Comparison of ENCODE assay signal across 18 mouse cellular contexts in genomic region chr7:89355519-89356255, GRCm38 (mm10). TPM values are rescaled to one million over a fixed set of nuclear protein-coding genes. Genes with fewer than 3 reads are reported as not detected.
DNase-seq lines count a peak whose midpoint lies in the region; ATAC-seq and TF ChIP-seq lines count a peak whose summit lies in the region.
"Had no signal": no experiment of that assay in that cellular context is flagged by ENCODE, and none has a peak within 500 bp of the region (broad histone marks: within the 10 kb centered on the region; RNA-seq: fewer than 3 reads in every experiment).

No protein-coding gene starts in this region.

- 47% methylated on average over 8 of the region's 8 CpGs for WGBS in lung, embryonic 14.5 days
- WGBS in embryonic facial prominence, embryonic 10.5 days = 68% methylated on average over 8 of the region's 8 CpGs
- WGBS in limb, embryonic 14.5 days = 36% methylated on average over 8 of the region's 8 CpGs

- H3K4me2 ChIP-seq in lung, embryonic 14.5 days = no peak overlapping the region
- 0 out of 2 replicates have a peak overlapping the region, but pooled peaks have one; percentile 5 for H3K4me2 ChIP-seq in limb, embryonic 14.5 days (replicated peaks; ENCODE audit: low read depth, low read length, severe bottlenecking)
- H3K4me2 ChIP-seq: forebrain, embryonic 15.5 days; liver, embryonic 12.5 days; midbrain, embryonic 12.5 days had no signal

- no peak for TF ChIP-seq CTCF in gastrocnemius, adult 2 months (IDR thresholded peaks at IDR 0.05)
- TF ChIP-seq CTCF in lung, embryonic 14.5 days (IDR thresholded peaks at IDR 0.05; ENCODE audit: low read depth) = no peak

- H3K27me3 ChIP-seq in lung, embryonic 14.5 days (ENCODE audit: insufficient read depth, low read length) = no peaks in the 10 kb centered on the region
- H3K27me3 ChIP-seq in embryonic facial prominence, embryonic 10.5 days (replicated peaks; ENCODE audit: low read depth, poor library complexity, severe bottlenecking) = no peaks in the 10 kb centered on the region
- no peaks in the 10 kb centered on the region for H3K27me3 ChIP-seq in limb, embryonic 14.5 days (ENCODE audit: control insufficient read depth, insufficient read depth, low read length)
- H3K27me3 ChIP-seq: forebrain, embryonic 15.5 days; liver, embryonic 12.5 days had no signal

- peaks cover 3% of the 10 kb centered on the region; the same call in 1 of the 2 replicates for H3K4me1 ChIP-seq in lung, embryonic 14.5 days (ENCODE audit: insufficient read depth)
- H3K4me1 ChIP-seq in embryonic facial prominence, embryonic 10.5 days = peaks cover 31% of the 10 kb centered on the region
- peaks cover 30% of the 10 kb centered on the region for H3K4me1 ChIP-seq in limb, embryonic 14.5 days (ENCODE audit: control insufficient read depth, insufficient read depth, low read length)
- H3K4me1 ChIP-seq: forebrain, embryonic 15.5 days; liver, embryonic 12.5 days; midbrain, embryonic 12.5 days had no signal

- H3K9ac ChIP-seq in lung, embryonic 14.5 days = no peak overlapping the region
- no peak overlapping the region for H3K9ac ChIP-seq in limb, embryonic 14.5 days (ENCODE audit: low read depth, low read length, severe bottlenecking)
- H3K9ac ChIP-seq: forebrain, embryonic 15.5 days; liver, embryonic 12.5 days; midbrain, embryonic 12.5 days had no signal

- peak overlapping the region; percentile 32; the same call in 1 of the 2 replicates for H3K27ac ChIP-seq in gastrocnemius, adult 2 months
- peak overlapping the region; percentile 1; the same call in 1 of the 2 replicates for H3K27ac ChIP-seq in lung, embryonic 14.5 days (ENCODE audit: low read depth)
- H3K27ac ChIP-seq in embryonic facial prominence, embryonic 10.5 days (replicated peaks) = peak overlapping the region; percentile 67
- H3K27ac ChIP-seq in limb, embryonic 14.5 days (replicated peaks; ENCODE audit: low read depth, low read length) = peak overlapping the region; percentile 78
- H3K27ac ChIP-seq: forebrain, embryonic 15.5 days; liver, embryonic 12.5 days; midbrain, embryonic 12.5 days had no signal

- no peak for TF ChIP-seq POLR2A in limb, embryonic 14.5 days (IDR thresholded peaks at IDR 0.05; ENCODE audit: borderline replicate concordance, extremely low read depth, insufficient read depth, insufficient read length)

- ATAC-seq in lung, embryonic 14.5 days (ENCODE audit: insufficient read depth) = peak; percentile 17; the same call in 1 of the 2 replicates
- peak; percentile 69 for ATAC-seq in limb, embryonic 14.5 days (ENCODE audit: low FRiP score, low read depth)
- ATAC-seq in megakaryocyte-erythroid progenitor cell, adult 5-6 weeks (replicated peaks; ENCODE audit: low FRiP score, low TSS enrichment, poor library complexity, severe bottlenecking) = no peak
- ATAC-seq: forebrain, embryonic 15.5 days; hindbrain, embryonic 16.5 days; liver, embryonic 12.5 days; lung, postnatal 0 days had no signal

- no peaks in the 10 kb centered on the region for H3K9me3 ChIP-seq in lung, embryonic 14.5 days (ENCODE audit: low read depth, low read length)
- no peaks in the 10 kb centered on the region for H3K9me3 ChIP-seq in embryonic facial prominence, embryonic 10.5 days
- H3K9me3 ChIP-seq in limb, embryonic 14.5 days (ENCODE audit: control insufficient read depth, low read length) = no peaks in the 10 kb centered on the region
- H3K9me3 ChIP-seq: forebrain, embryonic 15.5 days; liver, embryonic 12.5 days; midbrain, embryonic 12.5 days had no signal

- no peak for DNase-seq in gastrocnemius, adult 2 months
- no peak for DNase-seq in gastrocnemius, postnatal 36 days
- no peak for DNase-seq in lung, embryonic 14.5 days
- DNase-seq in lung, postnatal 25 days (ENCODE audit: low spot score) = no peak
- DNase-seq in embryonic facial prominence, embryonic 10.5 days (ENCODE audit: low spot score) = no peak
- peak; percentile 86 for DNase-seq in limb, embryonic 14.5 days (ENCODE audit: low spot score)
- no peak for DNase-seq in gastrocnemius, adult 8-10 months (ENCODE audit: low spot score in 2 of 2)
- DNase-seq: B cell, adult 2 months; cerebellum, postnatal 36 days; kidney, adult 18-20 months; kidney, postnatal 36 days; right cerebral cortex, postnatal 14 days had no signal

- H3K4me3 ChIP-seq in gastrocnemius, adult 2 months = no peak overlapping the region
- H3K4me3 ChIP-seq in lung, embryonic 14.5 days (ENCODE audit: low read depth, low read length) = no peak overlapping the region
- no peak overlapping the region for H3K4me3 ChIP-seq in embryonic facial prominence, embryonic 10.5 days
- H3K4me3 ChIP-seq in limb, embryonic 14.5 days (replicated peaks; ENCODE audit: low read length) = no peak overlapping the region
- H3K4me3 ChIP-seq: forebrain, embryonic 15.5 days; liver, embryonic 12.5 days; midbrain, embryonic 12.5 days had no signal

- intact Hi-C loops in gastrocnemius, adult 2 months (cut with DNase I) = no loop called here
- intact Hi-C loops in gastrocnemius, postnatal 36 days (cut with DNase I) = no loop called here

- no peaks in the 10 kb centered on the region for H3K36me3 ChIP-seq in lung, embryonic 14.5 days (ENCODE audit: insufficient read depth)
- H3K36me3 ChIP-seq in embryonic facial prominence, embryonic 10.5 days (replicated peaks) = no peaks in the 10 kb centered on the region
- H3K36me3 ChIP-seq in limb, embryonic 14.5 days (ENCODE audit: control insufficient read depth, insufficient read depth, low read length) = no peaks in the 10 kb centered on the region
- H3K36me3 ChIP-seq: forebrain, embryonic 15.5 days; liver, embryonic 12.5 days; midbrain, embryonic 12.5 days had no signal

RNA-seq across cellular contexts. Expression of gene Tmem135, which starts 48.3 kb away (rescaled TPM):
- total RNA-seq in gastrocnemius, adult 2 months (2021) = 10 to 100 TPM; 13.2 to 19.6 TPM
- 10 to 100 TPM; 15.5 to 18.3 TPM for total RNA-seq in gastrocnemius, postnatal 36 days (2021)
- polyA plus RNA-seq in lung, embryonic 14.5 days (2014; fragmentation: Nextera tagmentation; extraction: Ambion mirVana) = 22.6 and 22.9 TPM in 2 replicates
- polyA plus RNA-seq in embryonic facial prominence, embryonic 10.5 days (2016; fragmentation: Nextera tagmentation; extraction: Ambion mirVana) = 15.8 and 18.0 TPM in 2 replicates
- polyA plus RNA-seq in limb, embryonic 14.5 days (2012; rRNA removed) = 12.4 and 18.8 TPM in 2 replicates
- polyA plus RNA-seq in limb, embryonic 14.5 days (2014; fragmentation: Nextera tagmentation; extraction: Ambion mirVana) = 18.6 and 21.7 TPM in 2 replicates
- total RNA-seq in megakaryocyte-erythroid progenitor cell, adult 5-6 weeks (2014; fragmentation: Nextera tagmentation) = 20.8 and 21.9 TPM in 2 replicates
- 15.5 and 19.1 TPM in 2 replicates for total RNA-seq in megakaryocyte-erythroid progenitor cell, adult 5-6 weeks (2017)
- 10 to 100 TPM; 13.9 to 18.6 (median 15.0) TPM for total RNA-seq in gastrocnemius, adult 8-10 months (2022)

RNA-seq across cellular contexts. Expression of gene Fzd4, which starts 48.5 kb away (rescaled TPM):
- 10 to 100 TPM; 30.6 to 32.4 TPM for total RNA-seq in gastrocnemius, adult 2 months (2021)
- 10 to 100 TPM; 15.1 to 38.5 TPM for total RNA-seq in gastrocnemius, postnatal 36 days (2021)
- 17.1 and 17.3 TPM in 2 replicates for polyA plus RNA-seq in lung, embryonic 14.5 days (2014; fragmentation: Nextera tagmentation; extraction: Ambion mirVana)
- 10.2 and 11.5 TPM in 2 replicates for polyA plus RNA-seq in embryonic facial prominence, embryonic 10.5 days (2016; fragmentation: Nextera tagmentation; extraction: Ambion mirVana)
- 23.4 and 23.6 TPM in 2 replicates for polyA plus RNA-seq in limb, embryonic 14.5 days (2012; rRNA removed)
- 20.2 and 22.6 TPM in 2 replicates for polyA plus RNA-seq in limb, embryonic 14.5 days (2014; fragmentation: Nextera tagmentation; extraction: Ambion mirVana)
- not detected in 2 replicates for total RNA-seq in megakaryocyte-erythroid progenitor cell, adult 5-6 weeks (2014; fragmentation: Nextera tagmentation)
- 0.14 TPM in 1 of 2 replicates, not detected in the other for total RNA-seq in megakaryocyte-erythroid progenitor cell, adult 5-6 weeks (2017)
- total RNA-seq in gastrocnemius, adult 8-10 months (2022) = 10 to 100 TPM; 16.8 to 33.2 (median 27.0) TPM

Comparison
In these comparisons a context has a peak if more than half of its experiments do, and no peak if none do; other contexts are left out.
1. H3K27ac ChIP-seq: peak in every context shown above with its lines; median percentile 78 in limb, embryonic 14.5 days; 67 in embryonic facial prominence, embryonic 10.5 days; 32 in gastrocnemius, adult 2 months; 1 in lung, embryonic 14.5 days.
2. RNA of gene Fzd4, which starts 48.5 kb away (total RNA-seq): 15.1 to 38.5 TPM in gastrocnemius, postnatal 36 days, 30.6 to 32.4 TPM in gastrocnemius, adult 2 months and 16.8 to 33.2 TPM in gastrocnemius, adult 8-10 months; 0.14 TPM in megakaryocyte-erythroid progenitor cell, adult 5-6 weeks; every median in the first group is over 10 times any median in the second.